Mouse (Mus musculus) urinary bladder, postnatal 25 days (tissue): Measurements from ENCODE around the gene Svopl.

ENCODE experiments used
- DNase-seq: peaks from one replicate; pipeline ENCODE4 v3.0.0; 2022; ENCODE audit warnings: low spot score

The Svopl gene

GRCm38 (mm10) chr6:38031924-38032540 is 14.8 kb downstream of the Svopl start:
- DNase-seq: no peak

GRCm38 (mm10) chr6:38028205-38028604 is 18.6 kb downstream of the Svopl start:
- no peak for DNase-seq

GRCm38 (mm10) chr6:38027771-38028170 is 19.0 kb downstream of the Svopl start:
- no peak for DNase-seq

- DNase-seq: no peak
Measured at GRCm38 (mm10) chr6:38023284-38023683, 23.5 kb downstream of the Svopl start.

GRCm38 (mm10) chr6:38021406-38021805 is 25.4 kb downstream of the Svopl start:
- DNase-seq: no peak

- DNase-seq: no peak
Measured at GRCm38 (mm10) chr6:38012829-38013228, 34.0 kb downstream of the Svopl start.

GRCm38 (mm10) chr6:38007459-38007858 is 39.3 kb downstream of the Svopl start:
- peak; percentile 19 for DNase-seq

GRCm38 (mm10) chr6:37967386-37967785 is 79.4 kb downstream of the Svopl start:
- no peak for DNase-seq

- no peak for DNase-seq
Measured at GRCm38 (mm10) chr6:37951306-37951705, 95.5 kb downstream of the Svopl start.

- no peak for DNase-seq
Measured at GRCm38 (mm10) chr6:37936498-37936897, 110.3 kb downstream of the Svopl start.
